Mouse (Mus musculus) liver, embryonic 16.5 days (tissue): ENCODE data around the gene Ccdc69. TPM values are rescaled to one million over a fixed set of nuclear protein-coding genes. Genes with fewer than 3 reads are reported as not detected.
A peak's percentile ranks its signal among the peaks of the same experiment; 100 is the strongest.

Source experiments
- ATAC-seq: fragments of 200-750 bp; cut with Nextera tagmentation; 2 replicates; pipeline ENCODE4 v1.8.0; 2017; ENCODE audit warnings: low read depth, mild to moderate bottlenecking, moderate number of reproducible peaks, moderate library complexity
- H3K27ac ChIP-seq: fragments of 300-500 bp; sonication (generic); 2 replicates; pipeline ENCODE4 v1.5.1; 2014; ENCODE audit warnings: mild to moderate bottlenecking, low read length
- H3K27me3 ChIP-seq: fragments of 300-500 bp; sonication (generic); 2 replicates; pipeline ENCODE4 v1.6.1; 2014; ENCODE audit warnings: low read depth, low read length, mixed read lengths; ENCODE audit not compliant: control insufficient read depth, insufficient read depth
- H3K36me3 ChIP-seq: fragments of 300-500 bp; sonication (generic); 2 replicates; pipeline ENCODE4 v1.6.1; 2014; ENCODE audit warnings: mild to moderate bottlenecking; ENCODE audit not compliant: control insufficient read depth, insufficient read depth
- H3K4me1 ChIP-seq: fragments of 300-500 bp; sonication (generic); 2 replicates; pipeline ENCODE4 v1.6.1; 2014; ENCODE audit warnings: low read depth, low read length, mixed read lengths; ENCODE audit not compliant: control insufficient read depth
- H3K4me2 ChIP-seq: fragments of 300-500 bp; sonication (generic); 2 replicates; pipeline ENCODE4 v1.6.1; 2014; ENCODE audit warnings: low read depth, low read length, mixed read lengths
- H3K4me3 ChIP-seq: fragments of 300-500 bp; sonication (generic); 2 replicates; pipeline ENCODE4 v1.5.1; 2014; ENCODE audit warnings: low read depth, mild to moderate bottlenecking, low read length
- H3K9ac ChIP-seq: fragments of 300-500 bp; sonication (generic); 2 replicates; pipeline ENCODE4 v1.6.1; 2014; ENCODE audit warnings: low read depth, low read length
- H3K9me3 ChIP-seq: fragments of 300-500 bp; sonication (generic); replicated peaks from 2 replicates; pipeline ENCODE4 v1.6.1; 2016; ENCODE audit warnings: low read length; ENCODE audit not compliant: control insufficient read depth
- WGBS: fragments of 180-500 bp; shearing (Covaris S2); extraction: QIAGEN DNeasy Blood & Tissue Kit; methylation state at CpG from one replicate; pipeline ENCODE4 v1.1.7; 2014; ENCODE audit not compliant: insufficient replicate concordance; 5-methylcytosine and 5-hydroxymethylcytosine counted together
- polyA plus RNA-seq: library from polyadenylated mRNA; unstranded; fragments of >200 nt; fragmentation: Nextera tagmentation; extraction: Ambion mirVana; gene quantifications from 2 replicates; pipeline ENCODE4 v1.2.1, GENCODE M21; 2015

Gene Ccdc69
- polyA plus RNA-seq, 1 experiment from 2014 or later: 1.3 TPM

DNA sequence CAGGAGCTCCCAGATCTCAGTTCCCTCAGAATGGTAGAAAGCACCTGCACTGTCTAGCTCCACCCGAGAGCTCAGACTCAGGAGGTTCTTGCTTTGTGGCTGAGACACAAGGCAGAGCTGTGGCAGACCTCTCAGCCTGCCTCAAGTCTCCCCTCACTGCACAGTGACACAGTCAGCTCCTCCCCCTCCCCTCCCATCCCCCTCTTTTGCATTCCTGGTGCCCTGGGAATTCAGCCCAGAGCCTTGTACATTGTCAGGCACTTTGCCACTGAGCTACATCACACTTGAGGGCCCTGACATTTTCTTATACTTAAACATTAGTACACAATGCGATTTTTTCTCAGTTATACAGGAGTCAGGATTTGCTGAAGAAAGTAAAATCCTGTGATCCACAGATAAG is 8.9 kb downstream of the Ccdc69 start:
- ATAC-seq: no peak
- H3K9me3 ChIP-seq: no peaks in the 10 kb centered on the region
- H3K36me3 ChIP-seq: no peaks in the 10 kb centered on the region
- WGBS: 58% methylated on average over 2 of the region's 2 CpGs
- no peaks in the 10 kb centered on the region for H3K27me3 ChIP-seq
- H3K4me2 ChIP-seq: no peak overlapping the region
- H3K9ac ChIP-seq: no peak overlapping the region
- H3K27ac ChIP-seq: no peak overlapping the region
- H3K4me3 ChIP-seq: no peak overlapping the region
- no peaks in the 10 kb centered on the region for H3K4me1 ChIP-seq

DNA sequence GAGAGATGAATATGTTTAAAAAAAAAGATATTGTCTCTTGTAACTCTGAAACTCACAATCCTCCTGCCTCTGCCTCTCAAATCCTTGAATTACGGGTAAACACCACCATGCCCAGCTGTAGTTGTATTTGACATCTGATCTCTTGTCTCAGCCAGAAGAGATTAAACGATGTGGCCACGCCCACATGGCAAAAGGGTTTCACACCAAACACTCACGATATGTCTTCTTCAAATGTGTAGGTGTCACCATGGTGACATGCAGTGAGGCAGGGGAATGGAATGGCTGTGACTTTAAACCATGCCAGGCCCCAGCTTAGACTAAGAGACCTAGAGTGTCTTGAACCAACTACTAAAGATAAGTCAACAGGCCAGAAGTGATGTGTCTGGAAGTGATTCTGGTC is 11.0 kb downstream of the Ccdc69 start:
- Histone ChIP-seq H3K4me1 (no peaks in the 10 kb centered on the region; the same call in 1 of the 2 replicates), H3K9me3 (no peaks in the 10 kb centered on the region), H3K27me3 (no peaks in the 10 kb centered on the region), H3K9ac (no peak overlapping the region), H3K4me2 (no peak overlapping the region), H3K27ac (no peak overlapping the region), H3K4me3 (no peak overlapping the region), H3K36me3 (no peaks in the 10 kb centered on the region)
- no peak for ATAC-seq
- 44% methylated on average over 4 of the region's 4 CpGs for WGBS

DNA sequence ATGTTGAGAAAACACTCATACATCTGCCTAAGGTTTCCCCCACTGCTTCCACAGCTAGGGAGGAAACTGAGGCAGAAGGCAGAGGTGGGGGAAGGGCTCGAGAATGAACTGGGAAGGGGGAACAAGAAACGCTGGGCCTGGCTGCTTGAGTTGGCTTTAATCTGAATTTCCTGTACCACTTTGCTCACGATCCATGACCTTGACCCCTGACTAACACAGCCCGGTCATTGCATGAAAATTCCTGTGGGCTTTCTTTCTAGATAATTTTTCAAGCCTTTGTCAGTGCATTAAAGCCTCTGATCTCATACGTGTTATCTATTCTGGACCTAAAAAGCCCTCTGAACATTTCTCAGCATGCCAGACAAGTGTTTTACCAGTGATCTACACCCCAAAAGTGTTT is 15.1 kb downstream of the Ccdc69 start:
- H3K4me2 ChIP-seq: no peak overlapping the region
- H3K9ac ChIP-seq: no peak overlapping the region
- H3K9me3 ChIP-seq: no peaks in the 10 kb centered on the region
- no peak overlapping the region for H3K4me3 ChIP-seq
- no peaks in the 10 kb centered on the region for H3K36me3 ChIP-seq
- H3K27me3 ChIP-seq: no peaks in the 10 kb centered on the region
- 39% methylated on average over 5 of the region's 5 CpGs for WGBS
- no peak for ATAC-seq
- no peak overlapping the region for H3K27ac ChIP-seq
- H3K4me1 ChIP-seq: no peaks in the 10 kb centered on the region; the same call in 1 of the 2 replicates

DNA sequence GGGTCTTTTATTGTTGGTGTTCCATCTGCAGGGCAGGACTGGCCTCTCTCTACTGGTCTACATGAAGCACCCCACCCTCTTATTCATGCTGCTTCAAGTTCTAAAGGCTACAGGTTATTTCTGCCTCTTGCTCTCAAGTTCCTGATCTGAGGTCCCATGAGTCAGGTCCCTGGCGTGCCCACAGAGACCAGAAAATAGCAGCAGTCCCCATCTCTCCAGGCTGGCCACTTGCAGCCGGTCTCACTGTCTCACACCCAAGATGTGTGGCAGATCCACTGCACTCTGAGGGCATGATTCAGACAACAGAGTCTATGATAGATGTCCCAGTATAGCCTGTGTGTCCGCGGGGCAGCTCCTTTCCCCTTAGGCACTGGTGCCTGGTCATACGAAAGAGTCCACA is 17.1 kb downstream of the Ccdc69 start:
- Histone ChIP-seq H3K9me3 (no peaks in the 10 kb centered on the region), H3K4me3 (no peak overlapping the region), H3K9ac (no peak overlapping the region), H3K36me3 (no peaks in the 10 kb centered on the region), H3K27ac (no peak overlapping the region), H3K4me1 (no peaks in the 10 kb centered on the region; the same call in 1 of the 2 replicates), H3K4me2 (no peak overlapping the region), H3K27me3 (no peaks in the 10 kb centered on the region)
- no peak for ATAC-seq
- 68% methylated on average over 5 of the region's 5 CpGs for WGBS

DNA sequence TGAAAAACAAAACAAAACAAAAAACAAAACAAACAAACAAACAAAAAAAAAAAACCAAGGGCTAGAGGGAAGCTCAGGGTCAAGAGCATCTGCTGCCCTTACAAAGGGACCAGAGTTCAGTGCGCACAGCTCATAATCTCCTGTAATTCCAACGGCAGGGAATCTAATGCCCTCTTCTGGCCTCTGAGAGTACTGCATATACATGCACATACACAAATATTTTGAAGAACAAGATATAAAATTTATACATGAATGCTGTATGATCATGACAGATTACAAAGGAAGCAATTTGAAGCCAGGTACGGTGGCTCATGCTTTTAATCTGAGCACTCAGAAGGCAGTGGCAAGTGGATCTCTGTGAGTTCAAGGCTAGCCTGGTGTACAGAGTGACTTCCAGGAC is 20.4 kb downstream of the Ccdc69 start:
- H3K4me2 ChIP-seq: no peak overlapping the region
- no peak overlapping the region for H3K27ac ChIP-seq
- H3K9ac ChIP-seq: no peak overlapping the region
- H3K4me1 ChIP-seq: no peaks in the 10 kb centered on the region
- WGBS: 62% methylated on average over 3 of the region's 3 CpGs
- no peak for ATAC-seq
- H3K4me3 ChIP-seq: no peak overlapping the region
- no peaks in the 10 kb centered on the region for H3K36me3 ChIP-seq
- no peaks in the 10 kb centered on the region for H3K9me3 ChIP-seq
- H3K27me3 ChIP-seq: no peaks in the 10 kb centered on the region

DNA sequence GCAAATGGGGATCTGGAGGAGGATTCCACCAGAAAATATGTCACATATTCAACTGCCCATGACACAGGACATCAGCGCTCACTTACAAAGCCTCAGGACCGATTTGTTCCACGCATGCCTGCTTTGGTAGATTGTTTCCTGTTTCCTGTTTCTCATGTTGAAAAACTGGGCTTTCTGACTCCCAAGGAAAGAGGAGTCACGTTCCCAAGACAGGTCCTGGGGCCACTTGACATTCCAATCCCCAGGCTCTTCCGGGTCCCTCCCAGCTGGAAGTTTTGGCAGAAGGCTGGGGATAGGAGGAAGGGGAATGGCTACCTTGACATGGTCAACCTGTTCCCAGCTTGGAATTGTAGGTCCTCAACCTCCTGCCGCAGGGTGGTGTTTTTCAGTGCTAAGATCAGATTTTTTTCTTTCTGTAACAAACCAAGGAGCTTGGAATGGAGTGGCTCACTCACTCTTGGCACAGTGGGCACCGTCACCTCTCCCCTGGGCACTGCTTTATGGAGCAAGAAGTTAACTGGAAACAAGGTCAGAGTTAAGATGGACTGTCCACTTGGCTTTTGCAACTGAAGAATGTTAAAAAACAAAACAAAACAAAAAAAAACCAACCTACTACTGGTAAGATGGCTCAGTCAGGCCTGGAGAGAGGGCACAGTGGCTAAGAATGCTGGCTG is 27.0 kb downstream of the Ccdc69 start:
- no peaks in the 10 kb centered on the region for H3K9me3 ChIP-seq
- 65% methylated on average over 7 of the region's 7 CpGs for WGBS

DNA sequence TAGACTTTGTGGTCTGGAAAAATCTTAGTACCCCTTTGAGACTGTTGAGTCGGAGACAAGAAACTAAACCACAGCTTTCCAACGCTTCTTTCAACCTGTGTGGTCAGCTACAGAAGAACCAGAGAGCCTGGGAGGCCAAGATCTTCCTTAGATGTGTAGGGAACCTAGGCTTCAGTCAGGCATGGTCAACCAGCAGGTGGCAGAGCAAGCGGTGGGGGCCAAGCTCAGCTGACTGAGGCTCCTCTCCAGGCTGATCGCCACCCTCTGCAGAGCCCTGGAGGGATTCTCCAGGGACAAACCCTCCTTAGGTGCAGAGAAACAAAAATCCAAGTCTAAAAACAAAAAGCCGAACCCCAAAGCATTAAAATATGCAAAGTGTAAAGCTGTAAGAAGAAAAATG is 31.3 kb downstream of the Ccdc69 start:
- H3K9me3 ChIP-seq: no peaks in the 10 kb centered on the region
- H3K27me3 ChIP-seq: no peaks in the 10 kb centered on the region
- ATAC-seq: no peak
- H3K4me1 ChIP-seq: no peaks in the 10 kb centered on the region
- H3K9ac ChIP-seq: no peak overlapping the region
- no peak overlapping the region for H3K4me3 ChIP-seq
- WGBS: 35% methylated on average over 5 of the region's 5 CpGs
- H3K27ac ChIP-seq: no peak overlapping the region
- no peaks in the 10 kb centered on the region for H3K36me3 ChIP-seq
- no peak overlapping the region for H3K4me2 ChIP-seq

More for the DNA sequence above, 27.0 kb downstream of the Ccdc69 start:
- Histone ChIP-seq H3K36me3 (no peaks in the 10 kb centered on the region), H3K4me1 (no peaks in the 10 kb centered on the region), H3K4me2 (no peak overlapping the region), H3K4me3 (no peak overlapping the region), H3K27me3 (no peaks in the 10 kb centered on the region), H3K9ac (no peak overlapping the region), H3K27ac (no peak overlapping the region)
- no peak for ATAC-seq

DNA sequence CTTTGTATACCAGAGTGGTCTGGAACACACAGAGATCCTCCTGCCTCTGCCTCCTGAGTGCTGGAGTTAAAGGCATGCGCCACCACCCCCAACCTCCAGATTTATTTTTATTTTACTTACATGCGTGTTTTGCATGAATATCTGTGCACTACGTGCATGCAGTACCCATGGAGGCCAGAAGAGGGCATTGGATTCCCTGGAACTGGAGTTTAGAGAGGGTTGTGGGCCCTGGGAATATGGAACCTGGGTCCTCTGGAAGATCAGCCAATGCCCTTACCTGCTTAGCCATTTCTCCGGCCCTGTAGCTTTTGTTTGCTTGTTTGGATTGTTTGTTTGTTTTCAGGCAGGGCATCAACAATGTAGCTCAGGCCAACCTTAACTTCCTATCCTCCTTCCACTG is 36.6 kb downstream of the Ccdc69 start:
- ATAC-seq: no peak
- WGBS: 62% methylated on average over 4 of the region's 4 CpGs
- no peak overlapping the region for H3K4me2 ChIP-seq

DNA sequence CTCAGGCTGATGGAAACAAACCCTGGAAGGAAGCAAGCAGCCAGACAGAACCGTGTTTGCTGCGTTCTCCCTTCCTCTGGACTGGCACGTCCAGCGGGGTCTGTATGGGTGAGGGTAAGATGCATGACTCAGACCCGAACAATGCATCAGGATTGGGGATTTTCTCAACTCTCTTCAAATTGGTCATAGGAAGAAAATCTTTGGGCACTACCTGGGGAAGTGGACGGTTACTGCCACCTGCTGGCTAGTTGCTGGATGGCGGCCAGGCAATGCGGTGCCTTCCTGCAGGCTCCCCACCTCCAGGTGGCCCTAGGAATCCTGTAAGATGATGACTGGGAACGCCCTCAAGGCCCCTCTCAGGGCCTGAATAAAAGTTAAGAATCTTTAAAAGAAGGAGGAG is 38.3 kb downstream of the Ccdc69 start:
- Histone ChIP-seq H3K4me2 (no peak overlapping the region), H3K27me3 (no peaks in the 10 kb centered on the region), H3K4me1 (no peaks in the 10 kb centered on the region), H3K4me3 (no peak overlapping the region), H3K9ac (no peak overlapping the region), H3K27ac (no peak overlapping the region), H3K9me3 (no peaks in the 10 kb centered on the region), H3K36me3 (no peaks in the 10 kb centered on the region)
- WGBS: 3% methylated on average over 9 of the region's 9 CpGs
- ATAC-seq: peak; percentile 32; the same call in 1 of the 2 replicates

More for the DNA sequence above, 36.6 kb downstream of the Ccdc69 start:
- H3K27me3 ChIP-seq: no peaks in the 10 kb centered on the region
- no peak overlapping the region for H3K27ac ChIP-seq
- no peak overlapping the region for H3K9ac ChIP-seq
- no peaks in the 10 kb centered on the region for H3K9me3 ChIP-seq
- H3K36me3 ChIP-seq: no peaks in the 10 kb centered on the region
- no peak overlapping the region for H3K4me3 ChIP-seq
- H3K4me1 ChIP-seq: no peaks in the 10 kb centered on the region
